Comparison of ENCODE assay signal across 23 mouse cellular contexts in genomic region chr5:64277646-64278191, GRCm38 (mm10).
DNase-seq lines count a peak whose midpoint lies in the region; ATAC-seq and TF ChIP-seq lines count a peak whose summit lies in the region.
"Had no signal": no experiment of that assay in that cellular context is flagged by ENCODE, and none has a peak within 500 bp of the region (broad histone marks: within the 10 kb centered on the region; RNA-seq: fewer than 3 reads in every experiment).

No protein-coding gene starts in this region.

- no peak overlapping the region for H3K4me2 ChIP-seq in lung, postnatal 0 days (replicated peaks; ENCODE audit: low read depth, low read length)
- no peak overlapping the region for H3K4me2 ChIP-seq in intestine, embryonic 16.5 days (ENCODE audit: low read depth, low read length)
- no peak overlapping the region for H3K4me2 ChIP-seq in stomach, embryonic 16.5 days (ENCODE audit: low read depth, low read length)
- H3K4me2 ChIP-seq in midbrain, postnatal 0 days (ENCODE audit: low read depth, low read length, poor library complexity, severe bottlenecking), result no peak overlapping the region
- H3K4me2 ChIP-seq: embryonic facial prominence, embryonic 13.5 days; embryonic facial prominence, embryonic 15.5 days; forebrain, embryonic 12.5 days had no signal

- ATAC-seq in lung, postnatal 0 days, result peak; percentile 66
- ATAC-seq in intestine, embryonic 16.5 days, result peak; percentile 59
- ATAC-seq in stomach, embryonic 16.5 days (ENCODE audit: insufficient read depth, low FRiP score), result no peak
- ATAC-seq in inflammation-experienced regulatory T-cells, adult 6 months, result no peak
- ATAC-seq in midbrain, postnatal 0 days (ENCODE audit: low FRiP score), result no peak
- no peak for ATAC-seq in monocyte, adult 5-6 weeks (replicated peaks; ENCODE audit: insufficient number of reproducible peaks, low FRiP score, low TSS enrichment, poor library complexity, severe bottlenecking)
- ATAC-seq: forebrain, embryonic 14.5 days had no signal

- no peak overlapping the region for H3K9ac ChIP-seq in lung, postnatal 0 days (replicated peaks; ENCODE audit: low read depth)
- no peak overlapping the region for H3K9ac ChIP-seq in intestine, embryonic 16.5 days (ENCODE audit: low read depth, low read length)
- no peak overlapping the region for H3K9ac ChIP-seq in stomach, embryonic 16.5 days (ENCODE audit: low read length)
- no peak overlapping the region for H3K9ac ChIP-seq in midbrain, postnatal 0 days (replicated peaks; ENCODE audit: low read length, poor library complexity, severe bottlenecking)
- H3K9ac ChIP-seq: embryonic facial prominence, embryonic 13.5 days; embryonic facial prominence, embryonic 15.5 days; forebrain, embryonic 12.5 days had no signal

- H3K36me3 ChIP-seq in lung, postnatal 0 days (ENCODE audit: insufficient read depth, low read length), result peaks cover 21% of the 10 kb centered on the region
- peaks cover 7% of the 10 kb centered on the region for H3K36me3 ChIP-seq in intestine, embryonic 16.5 days (ENCODE audit: control insufficient read depth, insufficient read depth, low read length)
- H3K36me3 ChIP-seq in stomach, embryonic 16.5 days (ENCODE audit: control insufficient read depth, insufficient read depth, low read length), result no peaks in the 10 kb centered on the region
- peaks cover 6% of the 10 kb centered on the region; the same call in 1 of the 2 replicates for H3K36me3 ChIP-seq in midbrain, postnatal 0 days (ENCODE audit: insufficient read depth, low read length)

- no peaks in the 10 kb centered on the region for H3K4me1 ChIP-seq in lung, postnatal 0 days (ENCODE audit: insufficient read depth, low read depth, low read length)
- H3K4me1 ChIP-seq in intestine, embryonic 16.5 days (ENCODE audit: control insufficient read depth, insufficient read depth, low read length), result peaks cover 9% of the 10 kb centered on the region; the same call in 1 of the 2 replicates
- peaks cover 8% of the 10 kb centered on the region; the same call in 1 of the 2 replicates for H3K4me1 ChIP-seq in stomach, embryonic 16.5 days (ENCODE audit: control insufficient read depth, insufficient read depth, low read length)
- no peaks in the 10 kb centered on the region for H3K4me1 ChIP-seq in midbrain, postnatal 0 days (ENCODE audit: insufficient read depth, low read length)
- H3K4me1 ChIP-seq: embryonic facial prominence, embryonic 15.5 days; forebrain, embryonic 12.5 days had no signal

- TF ChIP-seq CTCF in lung, postnatal 0 days (IDR thresholded peaks at IDR 0.05), result no peak
- no peak for TF ChIP-seq CTCF in midbrain, postnatal 0 days (IDR thresholded peaks at IDR 0.05)

- no peaks in the 10 kb centered on the region for H3K27me3 ChIP-seq in lung, postnatal 0 days (replicated peaks; ENCODE audit: insufficient read depth, low read length)
- H3K27me3 ChIP-seq in intestine, embryonic 16.5 days (replicated peaks; ENCODE audit: control insufficient read depth, insufficient read depth, low read length), result no peaks in the 10 kb centered on the region
- no peaks in the 10 kb centered on the region for H3K27me3 ChIP-seq in stomach, embryonic 16.5 days (ENCODE audit: control insufficient read depth, insufficient read depth, low read length)
- H3K27me3 ChIP-seq in midbrain, postnatal 0 days (ENCODE audit: insufficient read depth, low read length), result no peaks in the 10 kb centered on the region
- H3K27me3 ChIP-seq: embryonic facial prominence, embryonic 13.5 days; embryonic facial prominence, embryonic 15.5 days; forebrain, embryonic 12.5 days had no signal

- peak; percentile 61 for DNase-seq in lung, postnatal 0 days (ENCODE audit: low spot score)
- no peak for DNase-seq in lung, postnatal 10 days
- no peak for DNase-seq in midbrain, postnatal 0 days (ENCODE audit: low spot score)
- DNase-seq: adrenal gland, adult 2 months; adrenal gland, postnatal 10 days; adrenal gland, postnatal 25 days; cerebellum, adult 11 months; cerebellum, adult 18-20 months; cerebellum, adult 8-10 months; cerebellum, adult 9-11 months; cerebellum, postnatal 14 days; cerebellum, postnatal 36 days; embryo, embryonic 11 days had no signal

- 73% methylated on average over 7 of the region's 7 CpGs for WGBS in lung, postnatal 0 days
- WGBS in intestine, embryonic 16.5 days, result 71% methylated on average over 7 of the region's 7 CpGs
- WGBS in stomach, embryonic 16.5 days, result 73% methylated on average over 7 of the region's 7 CpGs
- WGBS in midbrain, postnatal 0 days, result 87% methylated on average over 7 of the region's 7 CpGs

- no peaks in the 10 kb centered on the region for H3K9me3 ChIP-seq in lung, postnatal 0 days (ENCODE audit: low read length)
- no peaks in the 10 kb centered on the region for H3K9me3 ChIP-seq in intestine, embryonic 16.5 days (ENCODE audit: control insufficient read depth, low read length)
- H3K9me3 ChIP-seq in stomach, embryonic 16.5 days (replicated peaks; ENCODE audit: control insufficient read depth, low read length), result no peaks in the 10 kb centered on the region
- no peaks in the 10 kb centered on the region for H3K9me3 ChIP-seq in midbrain, postnatal 0 days (ENCODE audit: low read length)
- H3K9me3 ChIP-seq: embryonic facial prominence, embryonic 13.5 days; embryonic facial prominence, embryonic 15.5 days; forebrain, embryonic 10.5 days; forebrain, embryonic 12.5 days had no signal

- no peak overlapping the region for H3K27ac ChIP-seq in lung, postnatal 0 days (ENCODE audit: low read length)
- H3K27ac ChIP-seq in intestine, embryonic 16.5 days (ENCODE audit: low read length), result peak overlapping the region; percentile 47; the same call in 1 of the 2 replicates
- peak overlapping the region; percentile 14; the same call in 1 of the 2 replicates for H3K27ac ChIP-seq in stomach, embryonic 16.5 days (ENCODE audit: low read length)
- no peak overlapping the region for H3K27ac ChIP-seq in midbrain, postnatal 0 days (ENCODE audit: low read depth, low read length)
- H3K27ac ChIP-seq: embryonic facial prominence, embryonic 13.5 days; embryonic facial prominence, embryonic 15.5 days; forebrain, embryonic 10.5 days; forebrain, embryonic 12.5 days had no signal

- H3K4me3 ChIP-seq in lung, postnatal 0 days (ENCODE audit: low read depth, low read length), result no peak overlapping the region
- H3K4me3 ChIP-seq in intestine, embryonic 16.5 days (ENCODE audit: low read length), result no peak overlapping the region
- H3K4me3 ChIP-seq in stomach, embryonic 16.5 days (replicated peaks; ENCODE audit: low read length), result no peak overlapping the region
- H3K4me3 ChIP-seq in midbrain, postnatal 0 days (ENCODE audit: low read depth, low read length), result no peak overlapping the region
- H3K4me3 ChIP-seq: embryonic facial prominence, embryonic 13.5 days; embryonic facial prominence, embryonic 15.5 days; erythroblast, embryonic 14.5 days; forebrain, embryonic 10.5 days; forebrain, embryonic 12.5 days had no signal

- no peak for TF ChIP-seq EP300 in lung, postnatal 0 days (IDR thresholded peaks at IDR 0.05)

Comparison
In these comparisons a context has a peak if more than half of its experiments do, and no peak if none do; other contexts are left out.
1. ATAC-seq: peak in lung, postnatal 0 days (single experiment) and intestine, embryonic 16.5 days (single experiment); none in stomach, embryonic 16.5 days (single experiment), inflammation-experienced regulatory T-cells, adult 6 months (single experiment), midbrain, postnatal 0 days (single experiment) and monocyte, adult 5-6 weeks (single experiment).
2. H3K27ac ChIP-seq: peak in intestine, embryonic 16.5 days (single experiment) and stomach, embryonic 16.5 days (single experiment); none in lung, postnatal 0 days (single experiment) and midbrain, postnatal 0 days (single experiment).